Mouse (Mus musculus) liver, postnatal 0 days (tissue): ENCODE data around the gene Trp53tg5.

Source experiments
- CTCF ChIP-seq: sonication (generic); IDR thresholded peaks from 2 replicates; pipeline ENCODE4 v1.5.1; 2016; ENCODE audit warnings: antibody characterized with exemption, low read depth
- EP300 ChIP-seq: IDR thresholded peaks from 2 replicates; pipeline ENCODE4 v1.6.1; 2016; ENCODE audit warnings: antibody characterized with exemption, low read depth, mild to moderate bottlenecking

DNA sequence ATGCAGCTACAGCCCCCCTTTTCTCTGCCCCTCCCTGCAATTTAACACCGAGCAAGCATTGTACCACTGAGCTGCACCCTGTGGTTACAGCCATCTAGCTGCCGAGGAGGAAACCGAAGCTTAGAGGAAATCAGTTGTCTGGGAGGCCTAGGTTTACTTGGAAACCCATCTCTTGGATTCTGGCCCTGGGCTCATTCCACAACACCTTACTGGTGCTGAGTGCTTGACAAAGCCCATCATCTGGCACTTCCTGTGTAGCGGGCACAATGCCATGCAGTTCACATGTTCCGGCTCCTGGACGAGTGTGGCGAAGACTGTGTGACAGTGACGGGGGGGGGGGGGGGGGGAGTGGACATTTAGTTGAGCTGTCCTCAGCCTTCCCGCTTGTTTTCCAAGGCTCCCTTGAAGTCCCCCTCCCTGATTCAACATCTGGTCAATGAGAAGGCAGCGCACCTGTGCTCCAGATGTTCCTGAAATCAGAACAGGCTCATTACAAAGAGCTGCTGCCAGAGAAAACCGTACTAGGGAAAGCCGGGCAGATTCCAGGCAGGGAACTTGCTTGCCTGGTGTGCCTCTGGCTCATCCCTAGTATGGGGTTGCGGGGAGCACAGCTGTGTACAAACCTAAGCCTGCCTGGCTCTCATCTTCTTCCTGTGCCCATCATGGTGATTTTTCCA is 21.4 kb downstream of the Trp53tg5 start:
- TF ChIP-seq CTCF (no peak), EP300 (no peak)
